Mouse (Mus musculus) hematopoietic stem cell, adult 5-6 weeks (primary cell): Measurements from ENCODE around the gene Med11. TPM values are rescaled to one million over a fixed set of nuclear protein-coding genes. Genes with fewer than 3 reads are reported as not detected.
"Not testable (repeated sequence)": the region's sequence is repeated elsewhere in the genome, so short reads cannot be mapped to it uniquely, and the experiment has no call there.

ENCODE experiments used
- ATAC-seq, 2 experiments: fragments of 125-278 bp in 1 of 2; replicated peaks in 1 of 2; 2 replicates each; pipeline ENCODE4 v1.8.0; 2016 to 2017; ENCODE audit warnings: inconsistent platforms in 2 of 2, mild to moderate bottlenecking in 2 of 2, moderate number of reproducible peaks in 2 of 2, low read depth in 1 of 2, moderate TSS enrichment in 1 of 2; ENCODE audit not compliant: low FRiP score in 2 of 2, poor library complexity in 2 of 2, severe bottlenecking in 2 of 2, insufficient read depth in 1 of 2, low TSS enrichment in 1 of 2
- total RNA-seq: library from RNA; stranded (forward); fragments of 172-1452, 232-1000 nt; gene quantifications from 2 replicates; pipeline ENCODE4 v1.2.3, GENCODE M21; 2017

Gene Med11
- total RNA-seq, 1 experiment from 2014 or later, result 38.1 TPM

GRCm38 (mm10) chr11:70440637-70441036 is 11.1 kb upstream of the Med11 start:
- no peak for ATAC-seq

DNA sequence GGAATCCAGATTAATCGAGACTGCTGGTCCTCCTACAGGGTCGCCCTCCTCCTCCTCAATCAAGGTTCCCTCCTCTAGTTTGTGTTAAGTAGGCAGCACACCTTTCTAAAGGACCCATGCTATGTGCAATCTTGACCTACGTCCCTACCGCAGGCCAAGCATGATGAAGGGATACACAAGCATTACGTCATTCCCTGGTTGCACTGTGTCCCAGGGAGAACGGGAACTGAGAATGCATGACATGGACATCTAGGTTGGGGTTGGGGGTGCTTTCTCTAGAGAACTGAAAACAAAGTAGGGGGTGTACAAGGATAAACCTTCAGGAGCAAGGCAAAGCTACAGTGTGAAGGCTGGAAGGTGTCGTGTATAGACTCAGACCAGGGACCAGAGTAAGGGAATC is 9.8 kb upstream of the Med11 start:
- no peak for ATAC-seq

GRCm38 (mm10) chr11:70443964-70444363 is 7.8 kb upstream of the Med11 start:
- no peak for ATAC-seq

DNA sequence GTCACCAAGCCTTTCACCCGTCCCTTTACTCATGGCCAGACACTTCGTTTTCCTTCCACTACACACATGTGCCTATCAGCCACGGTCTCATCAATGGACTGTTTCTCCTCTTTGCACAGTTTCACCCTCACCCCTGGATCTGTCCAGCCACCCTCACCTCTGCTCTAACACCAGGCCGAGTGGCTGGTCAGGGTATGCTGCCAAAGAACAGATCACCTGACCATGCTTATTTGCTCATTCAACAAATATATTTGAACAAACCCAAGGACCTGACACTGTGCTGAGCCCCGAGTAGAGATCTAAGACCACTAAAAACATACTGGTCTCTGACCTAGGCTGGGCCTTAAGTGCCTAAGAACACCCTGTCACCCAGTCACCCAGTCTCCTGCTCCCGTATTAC is 7.1 kb upstream of the Med11 start:
- no peak for ATAC-seq

- peak; percentile 65 to 69; a peak in 3 of 4 replicates for ATAC-seq
Observed at GRCm38 (mm10) chr11:70446756-70447155, 5.0 kb upstream of the Med11 start.

GRCm38 (mm10) chr11:70447373-70447772 is 4.3 kb upstream of the Med11 start:
- ATAC-seq, result no peak

DNA sequence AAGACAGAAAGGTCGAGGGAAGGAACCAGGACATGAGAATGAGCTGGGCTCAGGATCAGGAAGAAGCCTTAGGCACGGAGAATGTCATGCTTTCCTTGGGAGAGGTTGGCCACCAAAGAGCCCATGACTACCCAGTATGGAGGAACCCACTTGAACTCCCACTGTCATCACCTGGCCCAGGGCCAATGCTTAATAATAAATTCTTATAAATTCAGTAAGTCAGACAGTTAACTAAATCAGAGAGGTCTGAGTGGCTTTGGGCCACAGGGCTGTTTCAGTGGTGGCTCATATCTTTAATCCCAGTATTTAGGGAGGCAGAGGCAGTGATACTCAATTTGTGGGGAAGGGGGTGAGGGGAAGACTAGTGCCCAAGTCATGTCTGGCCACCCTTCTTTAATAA is 793 bp upstream of the Med11 start:
- no peak for ATAC-seq

DNA sequence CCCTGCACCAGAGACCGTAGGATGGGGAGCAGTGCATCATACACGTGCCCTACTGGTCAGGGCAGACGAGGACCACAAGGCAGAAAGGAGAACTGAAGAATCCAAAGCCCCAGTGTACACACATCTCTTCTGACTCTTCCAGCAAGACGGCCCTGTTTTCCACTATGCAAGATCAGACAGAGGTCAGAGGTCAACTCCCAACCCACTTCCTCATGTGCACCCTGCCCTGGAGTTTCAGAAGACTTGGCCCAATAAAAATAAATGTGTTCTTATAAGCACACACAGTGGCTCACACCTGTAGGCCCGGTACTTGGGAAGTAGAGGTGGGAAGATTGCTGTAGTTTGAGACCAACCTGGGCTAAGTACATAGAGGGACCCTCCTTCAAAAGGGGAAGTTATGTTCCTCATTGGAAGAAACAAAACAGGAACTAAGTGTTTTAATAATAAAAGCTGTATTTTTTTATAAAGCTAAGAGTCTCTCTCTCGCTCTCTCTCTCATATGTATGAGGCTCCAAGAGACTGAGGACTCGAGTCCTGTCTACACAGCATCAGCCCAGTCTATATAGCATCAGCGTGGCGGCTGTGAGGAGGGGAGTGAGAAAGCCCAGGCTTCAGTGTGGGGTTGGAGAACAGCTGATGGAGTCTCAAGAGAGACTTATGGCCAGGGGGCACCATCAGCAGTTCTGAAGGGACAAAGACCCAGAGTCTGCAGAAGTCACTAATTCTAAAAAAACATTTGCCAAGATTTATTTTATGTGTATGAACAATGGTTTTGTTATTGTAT is 1.7 kb downstream of the Med11 start:
- ATAC-seq, result no peak

- ATAC-seq, result no peak
Observed at GRCm38 (mm10) chr11:70458688-70459600, 7.2 kb downstream of the Med11 start, which contains the start of gene Zmynd15. Zmynd15 (plus strand) TSS chr11:70459433.

- no peak for ATAC-seq
Observed at GRCm38 (mm10) chr11:70459601-70460101, 7.9 kb downstream of the Med11 start, which contains the start of gene Cxcl16. Cxcl16 (minus strand) TSS chr11:70459984.

- no peak for ATAC-seq
Observed at GRCm38 (mm10) chr11:70463970-70464369, 12.3 kb downstream of the Med11 start.

GRCm38 (mm10) chr11:70465211-70465610 is 13.5 kb downstream of the Med11 start:
- no peak for ATAC-seq

- no peak for ATAC-seq
Observed at GRCm38 (mm10) chr11:70465824-70466223, 14.1 kb downstream of the Med11 start.

DNA sequence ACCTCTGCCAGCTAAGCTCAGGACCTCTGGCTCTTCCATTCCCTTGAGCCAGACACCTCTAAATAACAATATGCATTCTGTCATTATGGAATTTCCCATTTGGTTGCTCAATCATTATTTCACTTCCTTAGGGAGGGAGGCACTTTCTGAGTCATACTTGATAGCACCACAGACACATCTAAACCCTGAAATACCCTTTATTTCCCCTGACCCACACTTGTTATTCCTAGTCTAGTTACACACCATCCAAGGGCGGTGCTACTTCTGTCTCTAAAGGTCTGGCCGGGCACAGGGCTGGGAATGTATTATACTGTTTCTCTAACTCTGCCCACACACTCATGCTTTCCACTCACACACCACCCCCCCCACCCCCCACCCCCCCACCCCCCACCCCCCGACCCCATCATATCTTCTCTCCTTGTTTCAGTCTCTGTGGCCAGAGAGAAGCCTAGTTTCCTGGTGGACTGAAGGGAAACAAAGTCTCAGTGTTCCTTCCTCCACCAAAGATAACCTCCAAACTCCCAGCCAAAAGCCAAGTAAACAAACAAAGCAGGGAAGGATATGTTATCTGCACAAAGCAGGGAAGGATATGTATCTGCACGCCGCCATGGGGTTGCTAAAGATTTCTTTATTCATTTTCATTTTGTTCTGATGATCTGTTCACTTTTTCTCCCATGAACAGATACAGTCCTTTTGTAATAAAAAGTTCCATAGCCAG is 16.3 kb downstream of the Med11 start:
- ATAC-seq, result no peak

DNA sequence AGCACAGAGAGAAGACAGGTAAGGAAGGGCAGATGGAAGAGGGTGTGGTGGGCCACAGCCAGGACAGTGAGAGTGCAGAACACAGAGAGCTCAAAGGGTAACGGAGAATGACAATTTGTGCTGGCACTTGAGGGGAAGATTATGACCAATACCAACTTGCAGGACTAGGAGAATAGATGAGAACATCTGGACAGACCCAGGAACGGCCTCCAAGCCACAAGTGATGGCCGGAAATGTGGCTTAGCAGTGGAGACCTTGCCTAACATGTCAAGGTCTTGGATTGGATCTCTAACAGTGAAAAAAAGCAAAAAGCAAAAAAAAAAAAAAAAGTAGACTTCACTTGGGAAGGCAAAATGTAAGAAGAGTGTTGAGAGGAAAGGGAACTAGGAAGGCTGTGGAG is 18.0 kb downstream of the Med11 start:
- no peak for ATAC-seq

DNA sequence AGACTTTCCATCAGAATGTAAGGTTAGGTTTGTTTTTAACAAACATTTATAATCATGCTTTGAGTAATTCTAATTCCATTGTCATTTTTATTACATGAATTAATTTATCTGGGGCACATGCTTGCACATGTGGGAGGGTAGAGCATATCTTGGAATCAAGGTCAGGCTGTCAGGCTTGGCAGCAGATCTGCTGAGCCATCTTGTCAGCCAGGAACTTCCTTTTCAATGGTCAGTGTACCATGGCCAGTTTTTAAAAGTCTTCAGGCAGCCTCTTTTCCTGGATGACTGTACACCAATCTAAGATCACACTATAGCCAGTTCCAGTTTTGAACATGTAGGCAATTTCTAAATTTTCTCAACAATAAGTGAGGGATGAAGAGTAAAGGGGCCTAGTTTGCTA is 21.0 kb downstream of the Med11 start:
- ATAC-seq, result no peak

DNA sequence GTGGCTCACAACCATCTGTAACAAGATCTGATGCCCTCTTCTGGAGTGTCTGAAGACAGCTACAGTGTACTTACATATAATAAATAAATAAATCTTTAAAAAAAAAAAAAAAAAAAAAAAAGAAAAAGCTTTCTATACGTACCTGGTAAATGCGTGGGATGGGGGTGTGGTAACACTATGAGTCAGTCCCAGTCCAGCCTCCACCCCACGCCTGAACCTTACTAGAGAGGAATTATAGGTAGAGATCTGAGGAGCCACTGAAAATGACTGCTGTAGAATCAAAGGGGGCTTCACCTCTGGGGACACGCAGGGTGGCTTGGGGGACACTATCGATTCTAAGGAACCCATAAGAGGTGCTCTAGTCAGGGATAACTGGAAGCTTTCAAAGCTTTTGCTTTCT is 21.6 kb downstream of the Med11 start:
- ATAC-seq, result not testable (repeated sequence)
